Mouse (Mus musculus) midbrain, embryonic 16.5 days (tissue): ENCODE measurements around the gene P4htm. TPM values are rescaled to one million over a fixed set of nuclear protein-coding genes. Genes with fewer than 3 reads are reported as not detected.

Experiments used
- ATAC-seq: fragments of 200-750 bp; cut with Nextera tagmentation; 2 replicates; pipeline ENCODE4 v1.8.0; 2017; ENCODE audit warnings: moderate TSS enrichment
- H3K27ac ChIP-seq: fragments of 300-500 bp; sonication (generic); 2 replicates; pipeline ENCODE4 v1.5.1; 2014; ENCODE audit warnings: mild to moderate bottlenecking, low read length, mixed read lengths
- H3K27me3 ChIP-seq: fragments of 300-500 bp; sonication (generic); 2 replicates; pipeline ENCODE4 v1.6.1; 2014; ENCODE audit warnings: low read depth, low read length, mixed read lengths; ENCODE audit not compliant: control insufficient read depth, insufficient read depth
- H3K36me3 ChIP-seq: fragments of 300-500 bp; sonication (generic); 2 replicates; pipeline ENCODE4 v1.6.1; 2014; ENCODE audit warnings: mild to moderate bottlenecking, low read length, moderate library complexity, mixed read lengths; ENCODE audit not compliant: control insufficient read depth, insufficient read depth
- H3K4me1 ChIP-seq: fragments of 300-500 bp; sonication (generic); 2 replicates; pipeline ENCODE4 v1.6.1; 2014; ENCODE audit warnings: mild to moderate bottlenecking, low read length, mixed read lengths; ENCODE audit not compliant: control insufficient read depth, insufficient read depth
- H3K4me2 ChIP-seq: fragments of 300-500 bp; sonication (generic); 2 replicates; pipeline ENCODE4 v1.6.1; 2014; ENCODE audit warnings: mild to moderate bottlenecking, low read length, mixed read lengths
- H3K4me3 ChIP-seq: fragments of 300-500 bp; sonication (generic); 2 replicates; pipeline ENCODE4 v1.5.1; 2014; ENCODE audit warnings: low read depth, mild to moderate bottlenecking, low read length, moderate library complexity, mixed read lengths
- H3K9ac ChIP-seq: fragments of 300-500 bp; sonication (generic); 2 replicates; pipeline ENCODE4 v1.6.1; 2014; ENCODE audit warnings: low read depth, low read length, mixed read lengths
- H3K9me3 ChIP-seq: fragments of 300-500 bp; sonication (generic); replicated peaks from 2 replicates; pipeline ENCODE4 v1.6.1; 2014; ENCODE audit warnings: mild to moderate bottlenecking, low read length, mixed read lengths; ENCODE audit not compliant: control insufficient read depth, poor library complexity, severe bottlenecking
- WGBS: fragments of 180-500 bp; shearing (Covaris S2); extraction: QIAGEN DNeasy Blood & Tissue Kit; methylation state at CpG from one replicate; pipeline ENCODE4 v1.1.7; 2014; 5-methylcytosine and 5-hydroxymethylcytosine counted together
- microRNA counts: library from miRNA; unstranded; fragments of <30 nt; microRNA quantifications from one replicate; lab custom pipeline; 2016
- microRNA-seq: library from miRNA; unstranded; fragments of <30 nt; microRNA quantifications from one replicate; pipeline ENCODE4, GENCODE M21; 2017
- polyA plus RNA-seq: library from polyadenylated mRNA; unstranded; fragments of >200 nt; fragmentation: Nextera tagmentation; extraction: Ambion mirVana; gene quantifications from 2 replicates; pipeline ENCODE4 v1.2.1, GENCODE M21; 2015

Gene P4htm
- polyA plus RNA-seq, 1 experiment from 2014 or later: 43.1 TPM

DNA sequence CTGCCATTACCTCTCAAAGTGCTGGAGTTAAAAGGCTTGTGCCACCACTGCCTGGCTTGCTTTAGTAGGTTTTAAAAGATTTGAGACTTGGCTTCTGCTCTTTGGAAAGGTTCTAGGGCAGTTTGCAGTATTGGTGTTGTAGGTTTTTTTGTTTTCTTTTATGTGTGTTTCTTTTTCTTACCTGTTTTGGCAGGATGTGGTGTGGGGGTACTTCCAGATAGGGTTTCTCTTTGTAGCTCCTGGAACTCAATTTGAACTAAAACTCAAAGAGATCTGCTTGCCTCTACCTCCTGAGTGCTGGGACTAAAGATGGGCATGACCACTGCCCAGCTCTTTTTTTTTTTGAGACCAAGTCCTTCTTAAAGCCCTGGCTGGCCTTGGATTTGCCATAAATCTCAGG is 56.6 kb downstream of the P4htm start:
- no peak overlapping the region for H3K27ac ChIP-seq
- no peaks in the 10 kb centered on the region for H3K9me3 ChIP-seq
- H3K4me2 ChIP-seq: no peak overlapping the region
- no peak overlapping the region for H3K4me3 ChIP-seq
- peaks cover 35% of the 10 kb centered on the region for H3K36me3 ChIP-seq
- no peaks in the 10 kb centered on the region for H3K27me3 ChIP-seq
- no peaks in the 10 kb centered on the region for H3K4me1 ChIP-seq
- no peak overlapping the region for H3K9ac ChIP-seq
- no peak for ATAC-seq

DNA sequence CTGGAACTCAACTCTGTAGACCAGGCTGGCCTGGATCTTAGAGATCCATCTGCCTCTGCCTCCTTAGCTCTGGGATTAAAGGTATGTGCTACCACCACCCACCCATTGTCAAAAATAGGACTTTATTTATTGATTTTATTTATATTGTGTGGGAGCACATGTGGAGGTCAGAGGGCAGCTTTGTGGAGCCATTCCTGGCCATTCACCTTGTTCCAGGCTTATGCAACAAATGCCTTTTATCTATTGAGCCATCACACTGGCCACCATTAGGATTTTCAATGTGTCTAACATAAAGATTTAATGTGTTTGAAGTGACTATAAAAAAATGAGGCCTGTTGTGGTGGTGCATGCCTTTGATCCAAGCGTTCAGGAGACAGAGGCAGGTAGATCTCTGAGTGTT is 66.0 kb downstream of the P4htm start:
- ATAC-seq: no peak
- no peak overlapping the region for H3K9ac ChIP-seq
- H3K27me3 ChIP-seq: no peaks in the 10 kb centered on the region
- no peak overlapping the region for H3K4me2 ChIP-seq
- no peak overlapping the region for H3K27ac ChIP-seq
- H3K9me3 ChIP-seq: no peaks in the 10 kb centered on the region
- no peaks in the 10 kb centered on the region for H3K4me1 ChIP-seq
- 98% methylated on average over 1 of the region's 1 CpGs for WGBS
- peaks cover 44% of the 10 kb centered on the region for H3K36me3 ChIP-seq
- no peak overlapping the region for H3K4me3 ChIP-seq

DNA sequence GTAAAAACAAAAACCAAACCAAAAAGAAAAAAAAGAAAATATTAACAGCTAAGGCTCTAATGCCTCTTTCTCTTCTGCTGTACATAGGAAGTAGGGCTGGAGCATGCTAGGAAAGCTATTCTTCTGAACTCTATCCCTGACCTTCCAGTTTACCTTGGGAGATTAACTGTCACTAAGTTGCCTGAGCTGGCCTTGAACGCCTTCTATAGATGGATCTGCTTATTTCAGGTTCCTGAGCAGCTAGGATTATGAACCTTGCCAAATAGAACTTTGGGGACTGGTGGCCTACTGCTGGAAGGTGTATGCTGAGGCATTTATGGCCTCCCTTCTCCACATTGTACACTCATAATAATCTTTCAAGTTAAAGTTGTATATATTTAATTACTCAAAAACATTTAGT is 66.5 kb downstream of the P4htm start:
- Histone ChIP-seq H3K4me1 (no peaks in the 10 kb centered on the region), H3K27me3 (no peaks in the 10 kb centered on the region), H3K27ac (no peak overlapping the region), H3K9me3 (no peaks in the 10 kb centered on the region), H3K4me2 (no peak overlapping the region), H3K9ac (no peak overlapping the region), H3K36me3 (peaks cover 43% of the 10 kb centered on the region), H3K4me3 (no peak overlapping the region)
- WGBS: 94% methylated on average over 1 of the region's 1 CpGs
- no peak for ATAC-seq

MicroRNA genes within 50 kb of the gene (microRNA counts, 519-probe panel; counts per million panel counts)
- 2,352 counts per million, percentile 70 among the panel's probes with 10 or more counts for microRNA mmu-miR-191 (lab: Ali Mortazavi, UCI)
- 2,279 counts per million, percentile 67 among the panel's probes with 10 or more counts for microRNA mmu-miR-425 (lab: Ali Mortazavi, UCI)

Small RNA genes within 50 kb of the gene (microRNA-seq; reads per million reads assigned to microRNA genes)
- gene Gm24083: not detected
- gene Mir191: not detected
- gene Mir425: 1,071 reads per million, percentile 80 among the genes with 10 or more reads in this experiment

Other genes starting within 250 kb of the P4htm start
- gene Usp4, start 249.8 kb downstream of the P4htm start, polyA plus RNA-seq: 126 and 142 TPM in 2 replicates
- 2.3 and 2.5 TPM in 2 replicates for gene 1700102P08Rik, start 204.9 kb downstream of the P4htm start, polyA plus RNA-seq
- gene Ccdc36, start 169.2 kb downstream of the P4htm start, polyA plus RNA-seq: 1.7 and 2.6 TPM in 2 replicates
- not detected in 2 replicates for gene BC048562, start 161.2 kb downstream of the P4htm start, polyA plus RNA-seq
- gene Ccdc71, start 137.1 kb downstream of the P4htm start, polyA plus RNA-seq: 65.2 and 69.3 TPM in 2 replicates
- gene Klhdc8b, start 136.1 kb downstream of the P4htm start, polyA plus RNA-seq: 72.6 and 81.0 TPM in 2 replicates
- gene Lamb2, start 117.9 kb downstream of the P4htm start, polyA plus RNA-seq: 18.6 and 19.3 TPM in 2 replicates
- gene Usp19, start 107.1 kb downstream of the P4htm start, polyA plus RNA-seq: 68.6 and 71.5 TPM in 2 replicates
- 56.6 and 68.2 TPM in 2 replicates for gene Qars, start 90.0 kb downstream of the P4htm start, polyA plus RNA-seq
- 119 and 132 TPM in 2 replicates for gene Qrich1, start 80.9 kb downstream of the P4htm start, polyA plus RNA-seq
- gene Impdh2, start 37.4 kb downstream of the P4htm start, polyA plus RNA-seq: 92.7 and 93.9 TPM in 2 replicates
- gene Ndufaf3, start 30.2 kb downstream of the P4htm start, polyA plus RNA-seq: 77.2 and 79.4 TPM in 2 replicates
- gene Dalrd3, start 27.8 kb downstream of the P4htm start, polyA plus RNA-seq: 350 and 361 TPM in 2 replicates
- 420 and 427 TPM in 2 replicates for gene Wdr6, start 18.9 kb downstream of the P4htm start, polyA plus RNA-seq
- gene Arih2, start 51.7 kb upstream of the P4htm start, polyA plus RNA-seq: 48.8 and 50.4 TPM in 2 replicates
- gene Slc25a20, start 64.4 kb upstream of the P4htm start, polyA plus RNA-seq: 44.9 and 45.2 TPM in 2 replicates
- 57.3 and 69.1 TPM in 2 replicates for gene Prkar2a, start 91.6 kb upstream of the P4htm start, polyA plus RNA-seq
- 199 and 222 TPM in 2 replicates for gene Ip6k2, start 186.1 kb upstream of the P4htm start, polyA plus RNA-seq
- gene Nckipsd, start 210.7 kb upstream of the P4htm start, polyA plus RNA-seq: 33.2 and 51.7 TPM in 2 replicates
- gene Celsr3, start 228.7 kb upstream of the P4htm start, polyA plus RNA-seq: 12.7 and 16.4 TPM in 2 replicates